Comparison of ENCODE assay signal across 23 mouse cellular contexts in the genomic region with DNA sequence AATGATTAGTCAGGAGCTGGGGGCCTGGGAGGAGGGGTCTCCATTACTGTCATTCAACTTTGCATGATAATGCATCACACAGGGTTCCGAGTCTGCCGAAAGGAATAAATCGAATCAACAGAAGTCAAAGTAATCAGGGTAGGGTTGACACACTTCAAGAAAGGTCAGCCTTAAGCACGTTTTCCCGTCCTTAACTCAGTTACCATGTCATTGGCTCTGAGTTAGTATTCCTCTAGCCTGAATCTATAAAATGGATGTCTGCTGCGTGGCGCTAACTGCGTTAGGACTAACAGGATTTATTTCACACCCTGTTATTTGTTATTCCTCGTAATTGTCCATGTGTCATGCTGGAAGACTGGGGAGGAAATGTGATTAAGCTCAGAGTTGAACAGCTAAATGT.
"Had no signal": no experiment of that assay in that cellular context is flagged by ENCODE, and none has a peak within 500 bp of the region (broad histone marks: within the 10 kb centered on the region; RNA-seq: fewer than 3 reads in every experiment).

No protein-coding gene starts in this region.

- H3K9me3 ChIP-seq: limb, embryonic 10.5 days; limb, embryonic 13.5 days; liver, embryonic 12.5 days; liver, embryonic 15.5 days; lung, embryonic 15.5 days; neural tube, embryonic 12.5 days; neural tube, embryonic 15.5 days; stomach, embryonic 15.5 days had no signal

- H3K27ac ChIP-seq: kidney, postnatal 0 days; layer of hippocampus, adult 2 months; limb, embryonic 10.5 days; limb, embryonic 13.5 days; liver, embryonic 12.5 days; liver, embryonic 15.5 days; lung, embryonic 15.5 days; neural tube, embryonic 12.5 days; neural tube, embryonic 15.5 days; stomach, embryonic 15.5 days had no signal

- H3K4me3 ChIP-seq: layer of hippocampus, adult 2 months; limb, embryonic 10.5 days; limb, embryonic 13.5 days; liver, embryonic 12.5 days; liver, embryonic 15.5 days; lung, embryonic 15.5 days; myocyte; neural tube, embryonic 12.5 days; neural tube, embryonic 15.5 days; stomach, embryonic 15.5 days had no signal

- H3K4me1 ChIP-seq: limb, embryonic 10.5 days; limb, embryonic 13.5 days; liver, embryonic 12.5 days; liver, embryonic 15.5 days; lung, embryonic 15.5 days; neural tube, embryonic 12.5 days; stomach, embryonic 15.5 days had no signal

- H3K9ac ChIP-seq: limb, embryonic 13.5 days; liver, embryonic 12.5 days; liver, embryonic 15.5 days; lung, embryonic 15.5 days; neural tube, embryonic 12.5 days; neural tube, embryonic 15.5 days; stomach, embryonic 15.5 days had no signal

- H3K36me3 ChIP-seq: limb, embryonic 10.5 days; limb, embryonic 13.5 days; liver, embryonic 12.5 days; liver, embryonic 15.5 days; lung, embryonic 15.5 days; neural tube, embryonic 12.5 days; neural tube, embryonic 15.5 days; stomach, embryonic 15.5 days had no signal

- ATAC-seq: intestine, embryonic 16.5 days; liver, embryonic 12.5 days had no signal

- H3K4me2 ChIP-seq: limb, embryonic 13.5 days; liver, embryonic 12.5 days; liver, embryonic 15.5 days; lung, embryonic 15.5 days; neural tube, embryonic 12.5 days; neural tube, embryonic 15.5 days; stomach, embryonic 15.5 days had no signal

- H3K27me3 ChIP-seq: liver, embryonic 12.5 days; liver, embryonic 15.5 days; lung, embryonic 15.5 days; neural tube, embryonic 12.5 days; stomach, embryonic 15.5 days had no signal

- DNase-seq: kidney, adult 18-20 months; kidney, postnatal 25 days; layer of hippocampus, adult 9-11 months; liver; lung, adult 18-20 months; lung, postnatal 14 days; lung, postnatal 4 days; right cerebral cortex, postnatal 25 days; spleen, adult 18-20 months; thymus, adult 18-20 months; thymus, postnatal 36 days had no signal
